Mouse (Mus musculus) limb, embryonic 11.5 days (tissue): Measurements from ENCODE around the gene Khnyn. TPM values are rescaled to one million over a fixed set of nuclear protein-coding genes. Genes with fewer than 3 reads are reported as not detected.

Experiments
- ATAC-seq: fragments of 200-750 bp; cut with Nextera tagmentation; 2 replicates; pipeline ENCODE4 v1.8.0; 2017; ENCODE audit warnings: low read depth; ENCODE audit not compliant: insufficient number of reproducible peaks, low FRiP score, low TSS enrichment
- DNase-seq: peaks from one replicate; pipeline ENCODE4 v3.0.0-alpha.2; 2015; ENCODE audit warnings: low spot score
- H3K27ac ChIP-seq: fragments of 300-500 bp; sonication (generic); replicated peaks from 2 replicates; pipeline ENCODE4 v1.5.1; 2014; ENCODE audit warnings: low read depth, mild to moderate bottlenecking, low read length
- H3K27me3 ChIP-seq: fragments of 300-500 bp; sonication (generic); 2 replicates; pipeline ENCODE4 v1.6.1; 2014; ENCODE audit warnings: mild to moderate bottlenecking, low read length, mixed read lengths; ENCODE audit not compliant: control insufficient read depth, insufficient read depth
- H3K36me3 ChIP-seq: fragments of 300-500 bp; sonication (generic); 2 replicates; pipeline ENCODE4 v1.6.1; 2014; ENCODE audit warnings: mild to moderate bottlenecking, low read length, moderate library complexity, mixed read lengths; ENCODE audit not compliant: control insufficient read depth, insufficient read depth
- H3K4me1 ChIP-seq: fragments of 300-500 bp; sonication (generic); 2 replicates; pipeline ENCODE4 v1.6.1; 2014; ENCODE audit warnings: low read length, mixed read lengths; ENCODE audit not compliant: control insufficient read depth, insufficient read depth
- H3K4me2 ChIP-seq: fragments of 300-500 bp; sonication (generic); 2 replicates; pipeline ENCODE4 v1.6.1; 2014; ENCODE audit warnings: low read depth, mild to moderate bottlenecking, moderate library complexity; ENCODE audit not compliant: severe bottlenecking
- H3K4me3 ChIP-seq: fragments of 300-500 bp; sonication (generic); 2 replicates; pipeline ENCODE4 v1.5.1; 2014; ENCODE audit warnings: low read depth, low read length
- H3K9ac ChIP-seq: fragments of 300-500 bp; sonication (generic); 2 replicates; pipeline ENCODE4 v1.6.1; 2014; ENCODE audit warnings: mild to moderate bottlenecking, low read length
- H3K9me3 ChIP-seq: fragments of 300-500 bp; sonication (generic); 2 replicates; pipeline ENCODE4 v1.6.1; 2016; ENCODE audit warnings: low read length; ENCODE audit not compliant: control insufficient read depth
- WGBS: fragments of 180-500 bp; shearing (Covaris S2); extraction: QIAGEN DNeasy Blood & Tissue Kit; methylation state at CpG from one replicate; pipeline ENCODE4 v1.1.7; 2014; 5-methylcytosine and 5-hydroxymethylcytosine counted together
- polyA plus RNA-seq: library from polyadenylated mRNA; unstranded; fragments of >200 nt; fragmentation: Nextera tagmentation; extraction: Ambion mirVana; gene quantifications from 2 replicates; pipeline ENCODE4 v1.2.1, GENCODE M21; 2014

Khnyn gene
- polyA plus RNA-seq, 1 experiment from 2014 or later = 17.4 TPM

DNA sequence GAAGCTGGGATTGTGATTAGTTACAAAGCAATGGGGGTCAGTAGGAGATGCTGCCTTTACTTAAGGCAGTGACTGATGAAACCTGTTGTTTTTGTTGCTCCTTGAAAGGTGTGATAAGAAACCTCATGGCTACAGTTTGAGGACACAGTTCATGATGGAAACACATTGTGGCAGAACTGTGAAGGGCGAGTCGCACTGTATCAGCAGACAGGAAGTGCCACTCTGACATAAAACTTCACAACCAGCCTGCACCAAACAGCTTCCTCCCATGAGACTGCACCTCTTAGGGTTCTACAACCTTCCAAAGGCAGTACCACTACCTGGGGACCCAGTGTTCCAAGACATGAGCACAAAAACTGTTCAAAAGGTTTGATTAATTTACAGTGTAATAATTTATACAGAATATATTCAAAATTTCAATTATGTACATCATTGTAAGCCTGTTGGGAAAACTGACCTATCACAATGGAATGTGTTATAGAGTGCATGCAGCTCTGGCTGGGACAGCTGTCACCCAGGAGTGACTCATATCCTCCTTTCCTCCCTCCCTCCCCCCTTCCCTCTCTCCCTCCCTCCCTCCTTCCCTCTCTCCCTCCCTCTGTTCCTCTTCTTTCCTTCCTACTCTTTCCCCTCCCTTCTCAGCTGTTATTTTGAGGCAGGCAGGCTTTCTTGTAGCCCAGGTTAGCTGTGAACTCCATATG lies 61.7 kb downstream of the Khnyn start:
- Histone ChIP-seq H3K9me3 (no peaks in the 10 kb centered on the region), H3K9ac (no peak overlapping the region), H3K4me2 (no peak overlapping the region), H3K27ac (no peak overlapping the region), H3K4me3 (no peak overlapping the region), H3K36me3 (no peaks in the 10 kb centered on the region), H3K27me3 (no peaks in the 10 kb centered on the region), H3K4me1 (no peaks in the 10 kb centered on the region)
- no peak for DNase-seq
- no peak for ATAC-seq
- 81% methylated on average over 2 of the region's 2 CpGs for whole genome bisulfite sequencing

Other genes with a start within 250 kb of the Khnyn start
- 91.5 and 100 TPM in 2 replicates for gene Ipo4, start 249.0 kb upstream of the Khnyn start, polyA plus RNA-seq
- 2.2 and 2.9 TPM in 2 replicates for gene Gm49378, start 247.1 kb upstream of the Khnyn start, polyA plus RNA-seq
- 83.2 and 83.3 TPM in 2 replicates for gene Tm9sf1, start 241.1 kb upstream of the Khnyn start, polyA plus RNA-seq
- gene Tssk4, start 234.8 kb upstream of the Khnyn start, polyA plus RNA-seq = 0.77 and 0.91 TPM in 2 replicates
- 60.7 and 64.0 TPM in 2 replicates for gene Mdp1, start 224.4 kb upstream of the Khnyn start, polyA plus RNA-seq
- gene Gmpr2, start 213.0 kb upstream of the Khnyn start, polyA plus RNA-seq = 55.4 and 60.9 TPM in 2 replicates
- 619 and 660 TPM in 2 replicates for gene Nedd8, start 212.8 kb upstream of the Khnyn start, polyA plus RNA-seq
- 68.1 and 68.5 TPM in 2 replicates for gene Tinf2, start 203.1 kb upstream of the Khnyn start, polyA plus RNA-seq
- gene Tgm1, start 171.0 kb upstream of the Khnyn start, polyA plus RNA-seq = 2.1 TPM in 2 replicates
- 20.0 and 20.2 TPM in 2 replicates for gene Rabggta, start 162.7 kb upstream of the Khnyn start, polyA plus RNA-seq
- 65.9 and 72.8 TPM in 2 replicates for gene Dhrs1, start 139.3 kb upstream of the Khnyn start, polyA plus RNA-seq
- gene Nop9, start 139.3 kb upstream of the Khnyn start, polyA plus RNA-seq = 55.5 and 56.7 TPM in 2 replicates
- gene Cideb, start 126.5 kb upstream of the Khnyn start, polyA plus RNA-seq = 0.37 TPM in 1 of 2 replicates, not detected in the other
- gene Ltb4r2, start 123.5 kb upstream of the Khnyn start, polyA plus RNA-seq = 0.39 and 0.68 TPM in 2 replicates
- 0.17 TPM in 1 of 2 replicates, not detected in the other for gene Ltb4r1, start 119.0 kb upstream of the Khnyn start, polyA plus RNA-seq
- gene Adcy4, start 100.9 kb upstream of the Khnyn start, polyA plus RNA-seq = 13.2 and 15.0 TPM in 2 replicates
- gene Ripk3, start 96.1 kb upstream of the Khnyn start, polyA plus RNA-seq = 26.3 and 30.8 TPM in 2 replicates
- 105 and 106 TPM in 2 replicates for gene Nfatc4, start 61.8 kb upstream of the Khnyn start, polyA plus RNA-seq
- 21.6 and 24.7 TPM in 2 replicates for gene Nynrin, start 30.9 kb upstream of the Khnyn start, polyA plus RNA-seq
- 0.11 and 0.27 TPM in 2 replicates for gene Cbln3, start 555 bp upstream of the Khnyn start, polyA plus RNA-seq
- gene Sdr39u1, start 15.3 kb downstream of the Khnyn start, polyA plus RNA-seq = 67.2 and 70.2 TPM in 2 replicates
- gene Cma1, start 59.7 kb downstream of the Khnyn start, polyA plus RNA-seq = not detected in 2 replicates
- not detected in 2 replicates for gene Cma2, start 66.0 kb downstream of the Khnyn start, polyA plus RNA-seq
- not detected in 2 replicates for gene Mcpt1, start 133.0 kb downstream of the Khnyn start, polyA plus RNA-seq
- gene Mcpt9, start 145.5 kb downstream of the Khnyn start, polyA plus RNA-seq = not detected in 2 replicates
- gene Mcpt2, start 157.1 kb downstream of the Khnyn start, polyA plus RNA-seq = not detected in 2 replicates
- not detected in 2 replicates for gene Mcpt4, start 177.4 kb downstream of the Khnyn start, polyA plus RNA-seq
- gene Mcpt8, start 200.3 kb downstream of the Khnyn start, polyA plus RNA-seq = not detected in 2 replicates
- gene Ctsg, start 217.6 kb downstream of the Khnyn start, polyA plus RNA-seq = not detected in 2 replicates
- gene Gzme, start 235.7 kb downstream of the Khnyn start, polyA plus RNA-seq = not detected in 2 replicates
- gene Gzmd, start 247.7 kb downstream of the Khnyn start, polyA plus RNA-seq = not detected in 2 replicates